Mouse (Mus musculus): ENCODE data around the gene Lclat1.
"Not testable (repeated sequence)": the region's sequence is repeated elsewhere in the genome, so short reads cannot be mapped to it uniquely, and the experiment has no call there.

Lclat1 gene

DNA sequence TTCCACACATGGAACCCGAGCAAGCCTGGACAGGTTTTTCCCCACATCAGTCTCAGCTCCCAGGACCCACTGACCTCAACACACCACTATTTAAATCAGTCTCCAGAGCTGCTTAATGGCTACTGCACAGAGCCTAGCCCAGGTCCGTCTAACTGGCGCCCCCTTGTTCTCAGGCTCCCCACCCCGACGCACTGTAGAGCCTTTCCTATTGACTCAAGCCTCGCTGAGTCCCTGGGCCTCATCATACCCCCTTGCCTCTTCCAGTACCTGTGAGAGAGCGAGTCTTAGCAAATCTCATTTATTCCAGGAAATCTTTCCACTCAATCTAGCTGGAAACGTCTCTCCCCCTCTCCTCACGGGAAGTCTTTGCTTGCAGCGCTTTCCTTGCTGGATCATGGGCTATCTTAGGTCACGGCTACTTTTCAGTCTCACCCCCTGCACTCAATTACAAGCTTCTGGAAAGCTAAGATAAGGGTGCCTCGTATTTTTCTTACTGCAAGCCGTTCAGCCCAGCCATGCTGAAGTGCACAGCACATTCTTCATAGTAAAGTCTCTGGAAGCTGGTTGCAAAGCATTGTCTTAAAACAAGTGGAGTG lies 137.4 kb downstream of the Lclat1 start:
- DNase-seq, result no peak

GRCm38 (mm10) chr17:73246036-73246435 lies 138.3 kb downstream of the Lclat1 start:
- no peak for DNase-seq

DNA sequence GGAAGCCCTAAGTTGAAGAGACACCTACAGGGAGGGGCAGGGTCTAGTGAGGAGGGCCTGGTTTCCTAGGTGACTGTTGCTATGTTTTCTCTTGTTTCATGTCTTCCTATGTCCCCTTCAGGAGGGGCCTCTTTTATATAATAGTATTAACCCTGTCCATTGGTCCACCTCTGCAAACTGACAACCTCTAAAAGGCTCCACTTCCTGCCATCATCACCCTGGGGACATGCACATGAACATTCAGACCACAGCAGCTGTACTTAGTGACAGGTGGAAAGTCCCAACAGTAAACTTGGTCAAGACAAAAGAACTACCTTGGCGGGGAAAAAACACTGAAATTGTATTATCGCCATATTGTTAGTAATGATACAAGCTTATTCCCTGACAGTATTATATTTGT lies 139.1 kb downstream of the Lclat1 start:
- DNase-seq, result no peak

DNA sequence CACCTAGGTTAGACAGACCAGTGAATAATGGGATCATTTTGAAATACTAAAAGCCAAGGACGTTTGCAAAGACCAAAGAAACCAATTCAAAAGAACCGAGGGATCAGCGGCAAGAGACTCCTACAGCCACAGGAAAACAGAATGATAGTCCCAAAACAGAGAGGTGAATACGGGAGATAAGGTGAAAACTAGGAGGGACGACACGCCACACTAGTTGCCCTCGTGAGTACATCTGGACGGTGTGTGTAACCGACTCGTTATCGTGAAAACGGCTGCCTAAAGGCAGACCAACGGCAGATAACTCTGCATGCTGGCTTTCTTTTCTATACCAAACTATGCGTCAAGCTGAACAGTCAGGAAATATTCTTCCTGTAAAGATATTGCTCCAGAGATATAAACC lies 140.0 kb downstream of the Lclat1 start:
- DNase-seq, result no peak

- DNase-seq, result no peak
Observed at GRCm38 (mm10) chr17:73250488-73251141, 142.8 kb downstream of the Lclat1 start.

- no peak for DNase-seq
Observed at GRCm38 (mm10) chr17:73251142-73251502, 143.3 kb downstream of the Lclat1 start.

DNA sequence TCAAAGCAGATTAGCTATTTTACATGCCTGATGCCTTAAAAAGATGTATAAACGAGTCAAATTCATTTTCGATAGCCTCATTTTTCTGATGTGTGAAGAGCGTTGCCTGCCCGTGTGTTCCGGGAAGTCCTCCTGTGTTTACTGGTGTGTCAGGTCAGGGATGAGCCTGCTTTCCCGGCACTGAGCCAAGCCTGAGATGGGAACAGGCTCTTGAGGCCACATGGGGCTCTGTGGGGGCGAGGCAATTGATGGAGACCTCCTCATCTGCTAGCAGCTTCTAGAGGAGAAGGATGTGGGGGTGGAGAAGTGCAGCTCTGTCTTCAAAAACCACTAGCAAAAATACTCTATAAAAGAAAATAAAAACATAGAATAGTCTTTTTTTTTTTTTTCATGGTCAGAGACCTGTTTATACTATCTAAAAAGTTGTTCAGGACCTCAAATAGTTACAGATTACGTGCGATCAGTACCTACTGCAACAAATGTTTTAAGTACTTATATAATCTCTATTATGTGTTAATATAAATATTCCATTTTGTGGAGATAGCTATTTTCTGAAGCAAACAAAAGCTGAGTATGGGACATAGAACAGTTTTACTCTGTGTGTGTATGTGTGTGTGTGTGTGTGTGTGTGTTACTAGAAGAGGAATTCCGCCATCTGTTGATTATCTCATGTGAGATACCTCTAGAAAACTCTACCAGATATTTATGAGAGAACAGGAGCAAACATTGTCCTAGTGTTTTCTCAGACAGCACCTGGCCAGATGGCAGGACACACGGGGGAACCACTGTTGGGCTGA lies 144.2 kb downstream of the Lclat1 start:
- peak; percentile 42 to 58 for DNase-seq

DNA sequence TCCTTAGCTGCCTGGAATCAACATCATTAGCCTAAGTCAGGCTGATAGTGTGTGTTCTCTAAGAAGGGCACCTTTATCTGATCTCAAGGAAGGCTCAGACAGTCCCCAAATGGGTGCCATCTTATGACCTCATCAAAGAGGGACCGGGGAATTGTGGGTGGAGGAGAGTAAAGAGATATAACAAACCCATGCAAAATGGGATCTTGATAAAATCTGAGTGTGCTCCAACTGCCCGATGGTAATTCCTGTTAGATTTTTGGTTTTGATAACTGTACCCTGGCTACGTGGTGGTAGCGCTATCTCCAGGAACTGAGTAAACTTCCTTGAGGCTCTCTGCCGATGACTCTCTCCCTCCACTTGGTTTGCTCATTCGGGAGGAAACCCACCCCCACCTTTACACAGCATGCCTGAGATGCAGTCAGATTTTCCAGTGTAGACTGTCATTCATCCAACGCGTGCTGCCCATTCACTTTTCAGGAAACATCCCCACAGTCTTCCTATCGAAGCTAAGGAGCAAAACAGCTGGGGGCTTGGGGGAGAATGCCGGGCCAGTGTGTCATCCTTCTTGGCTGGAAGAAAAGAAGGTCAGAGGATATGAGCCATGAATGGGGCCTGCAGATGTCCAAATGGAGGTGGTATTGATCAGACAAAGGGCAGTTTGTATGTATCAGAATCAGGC lies 145.6 kb downstream of the Lclat1 start:
- no peak for DNase-seq

DNA sequence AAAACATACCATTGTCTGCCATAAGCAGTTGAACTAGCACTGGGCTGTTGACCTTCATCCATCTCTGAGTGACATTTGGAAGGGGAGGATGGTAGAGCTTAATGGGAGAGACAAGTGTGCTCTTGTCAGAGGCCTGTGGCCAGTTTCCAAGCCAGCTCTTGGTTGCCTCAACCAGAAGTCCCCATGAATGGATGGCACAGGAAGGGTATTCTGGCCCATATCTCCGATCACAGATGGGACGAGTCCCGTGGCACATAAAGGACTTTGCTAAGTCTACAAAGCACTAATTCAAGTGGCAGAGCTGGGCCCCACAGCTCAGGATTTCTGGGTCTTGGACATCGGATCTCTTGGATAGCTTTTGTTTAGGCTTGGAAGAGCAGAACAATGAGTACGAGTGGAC lies 148.0 kb downstream of the Lclat1 start:
- DNase-seq, result no peak

GRCm38 (mm10) chr17:73258620-73259019 lies 150.8 kb downstream of the Lclat1 start:
- no peak for DNase-seq

GRCm38 (mm10) chr17:73259258-73259657 lies 151.5 kb downstream of the Lclat1 start:
- DNase-seq, result not testable (repeated sequence)

DNA sequence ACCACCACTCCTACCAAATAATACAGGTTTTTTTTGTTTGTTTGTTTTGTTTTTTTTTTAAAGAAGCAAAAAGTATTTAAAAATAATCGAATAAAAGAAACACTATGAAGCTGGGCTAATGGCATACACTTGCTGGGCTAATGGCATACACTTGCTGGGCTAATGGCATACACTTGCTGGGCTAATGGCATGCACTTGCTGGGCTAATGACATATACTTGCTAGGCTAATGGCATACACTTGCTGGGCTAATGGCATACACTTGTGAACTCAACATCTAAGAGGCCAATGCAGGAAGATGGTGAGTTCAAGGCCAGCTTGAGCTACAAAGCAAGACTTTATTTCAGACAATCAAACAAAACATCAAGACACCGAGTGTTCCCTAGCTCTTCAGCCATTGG lies 154.8 kb downstream of the Lclat1 start:
- DNase-seq, result no peak

DNA sequence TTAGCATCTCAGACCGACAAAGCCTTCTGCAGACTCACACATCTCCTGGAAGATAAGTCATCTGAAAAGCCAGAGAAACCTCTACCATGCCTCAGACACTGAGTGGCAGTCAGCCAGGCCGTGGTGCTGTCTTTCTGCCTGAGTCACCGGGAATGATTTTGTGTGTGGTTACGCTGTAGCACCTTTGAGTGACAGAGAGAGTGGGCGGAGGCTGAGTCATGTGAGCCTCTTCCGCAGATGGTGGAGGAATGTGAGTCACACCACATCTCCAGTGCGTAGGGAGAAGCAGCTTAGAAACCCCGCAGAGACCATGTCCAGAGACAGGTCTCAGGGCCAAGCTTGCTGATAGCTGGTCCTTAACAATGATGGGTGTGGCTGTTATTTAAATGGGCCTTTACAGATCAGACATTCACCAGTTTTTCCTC lies 155.3 kb downstream of the Lclat1 start:
- DNase-seq, result peak in 1 of 2 experiments; percentile 19

GRCm38 (mm10) chr17:73270871-73271796 lies 163.3 kb downstream of the Lclat1 start:
- peak; percentile 49 to 61 for DNase-seq

- DNase-seq, result peak; percentile 13
Observed at GRCm38 (mm10) chr17:73271797-73272600, 164.2 kb downstream of the Lclat1 start.

GRCm38 (mm10) chr17:73273809-73274208 lies 166.0 kb downstream of the Lclat1 start:
- DNase-seq, result no peak

DNA sequence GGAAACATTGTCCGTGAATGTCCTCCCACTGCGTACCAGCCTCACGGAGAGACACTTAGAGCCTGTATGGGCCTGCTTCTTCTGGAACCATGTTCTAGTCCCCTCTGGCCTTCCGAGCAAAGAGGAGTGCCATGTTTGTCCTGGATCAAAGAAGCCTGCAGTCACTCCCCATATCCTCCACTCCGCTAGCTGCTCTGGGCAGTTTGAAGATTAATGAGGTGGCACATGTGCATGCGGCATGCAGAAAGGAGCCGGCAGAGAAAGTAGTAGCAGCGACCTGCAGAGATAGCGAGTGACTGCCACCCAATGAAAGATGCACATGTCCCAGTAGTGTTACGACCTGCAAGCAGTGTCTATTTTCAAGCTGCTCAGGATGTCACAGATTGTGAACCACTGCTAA lies 167.3 kb downstream of the Lclat1 start:
- no peak for DNase-seq

DNA sequence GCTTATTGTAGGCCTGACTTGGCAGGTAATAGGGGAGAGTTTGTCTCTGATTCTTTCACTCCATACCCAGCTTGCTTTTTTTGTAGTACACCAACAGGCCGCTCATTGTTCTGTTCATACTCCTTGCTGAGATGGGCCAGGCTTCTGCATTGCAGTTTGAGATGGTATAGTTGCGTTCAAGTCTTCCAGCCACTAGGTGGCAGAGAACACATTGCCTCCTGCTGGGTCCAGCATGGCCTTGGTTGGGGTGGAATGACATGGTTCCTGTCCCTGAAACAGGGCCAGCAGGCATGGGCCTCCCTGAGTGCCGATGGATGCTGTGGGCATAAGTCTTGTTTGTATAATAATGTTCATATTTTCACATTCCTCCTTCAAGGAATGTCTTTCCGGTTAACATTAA lies 170.0 kb downstream of the Lclat1 start:
- no peak for DNase-seq

GRCm38 (mm10) chr17:73282702-73283101 lies 174.9 kb downstream of the Lclat1 start:
- not testable (repeated sequence) for DNase-seq

DNA sequence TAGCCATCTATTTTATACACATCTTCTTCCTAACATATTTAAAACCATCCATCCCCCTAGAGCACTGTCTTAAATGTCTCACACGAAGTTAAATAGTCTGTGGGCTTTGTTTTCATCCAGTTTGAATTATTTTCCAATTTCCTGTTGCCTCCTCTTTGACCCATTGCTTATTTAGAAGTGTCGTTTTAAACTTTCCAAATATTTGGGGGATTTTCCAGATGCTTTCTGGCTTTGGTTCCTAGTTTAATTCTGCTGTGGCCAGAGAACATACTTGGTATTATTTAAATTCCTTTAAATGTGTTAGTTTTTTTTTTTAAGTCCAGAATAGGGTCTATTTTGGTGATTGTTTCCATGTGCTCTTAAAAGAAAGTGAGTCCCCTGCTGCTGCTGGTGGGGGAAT lies 176.5 kb downstream of the Lclat1 start:
- no peak for DNase-seq
